Mouse (Mus musculus): ENCODE results near the gene Gm3336. TPM values are rescaled to one million over a fixed set of nuclear protein-coding genes. Genes with fewer than 3 reads are reported as not detected.

Gene Gm3336
- total RNA-seq, 2 experiments from 2014 or later, result not detected

GRCm38 (mm10) chr8:70695318-70696018 is 22.9 kb upstream of the Gm3336 start:
- DNase-seq (ENCODE audit: low spot score in 2 of 2), result no peak

DNA sequence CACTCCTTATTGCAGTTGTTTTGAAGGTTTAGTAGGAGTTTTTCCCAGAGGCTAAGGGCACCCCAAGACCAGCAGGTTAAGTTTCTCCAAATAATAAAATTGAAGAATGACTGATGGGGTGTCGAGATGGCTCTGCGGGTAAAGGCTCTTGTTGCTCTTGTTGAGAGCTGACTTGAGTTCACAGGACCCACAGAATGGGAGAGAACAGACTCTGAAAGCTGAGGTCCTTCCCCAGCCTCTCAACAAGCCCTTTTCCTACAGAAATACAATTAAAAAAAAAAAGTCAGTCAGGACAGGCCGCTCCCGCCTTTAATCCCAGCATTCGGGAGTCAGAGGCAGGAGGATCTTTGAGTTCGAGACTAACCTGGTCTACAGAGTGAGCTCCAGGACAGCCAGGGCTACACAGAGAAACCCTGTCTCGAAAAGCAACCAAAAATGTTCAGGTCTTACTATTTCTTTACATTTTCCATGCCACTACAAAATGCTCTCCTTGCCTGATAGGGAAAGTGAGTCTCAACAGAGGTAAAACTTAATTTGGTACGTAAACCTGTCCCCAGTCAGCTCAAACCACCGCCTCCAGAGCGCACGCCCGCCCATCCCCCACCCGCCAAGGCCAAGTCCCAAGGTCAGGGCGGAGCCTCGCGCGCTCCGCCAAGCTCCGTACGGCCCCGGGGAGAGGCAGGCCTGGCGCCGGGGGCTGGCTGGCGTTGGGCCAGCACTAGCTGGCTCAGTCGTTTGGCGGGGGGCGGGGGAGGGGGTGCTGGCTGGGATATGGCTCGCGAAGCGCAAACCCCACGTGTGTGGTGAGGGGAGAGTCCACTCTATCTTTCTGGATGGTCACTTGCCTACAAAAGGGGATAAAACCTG is 22.1 kb upstream of the Gm3336 start:
- DNase-seq (ENCODE audit: low spot score in 2 of 2), result no peak

GRCm38 (mm10) chr8:70696946-70697345 is 21.4 kb upstream of the Gm3336 start:
- no peak for DNase-seq (ENCODE audit: low spot score in 2 of 2)

DNA sequence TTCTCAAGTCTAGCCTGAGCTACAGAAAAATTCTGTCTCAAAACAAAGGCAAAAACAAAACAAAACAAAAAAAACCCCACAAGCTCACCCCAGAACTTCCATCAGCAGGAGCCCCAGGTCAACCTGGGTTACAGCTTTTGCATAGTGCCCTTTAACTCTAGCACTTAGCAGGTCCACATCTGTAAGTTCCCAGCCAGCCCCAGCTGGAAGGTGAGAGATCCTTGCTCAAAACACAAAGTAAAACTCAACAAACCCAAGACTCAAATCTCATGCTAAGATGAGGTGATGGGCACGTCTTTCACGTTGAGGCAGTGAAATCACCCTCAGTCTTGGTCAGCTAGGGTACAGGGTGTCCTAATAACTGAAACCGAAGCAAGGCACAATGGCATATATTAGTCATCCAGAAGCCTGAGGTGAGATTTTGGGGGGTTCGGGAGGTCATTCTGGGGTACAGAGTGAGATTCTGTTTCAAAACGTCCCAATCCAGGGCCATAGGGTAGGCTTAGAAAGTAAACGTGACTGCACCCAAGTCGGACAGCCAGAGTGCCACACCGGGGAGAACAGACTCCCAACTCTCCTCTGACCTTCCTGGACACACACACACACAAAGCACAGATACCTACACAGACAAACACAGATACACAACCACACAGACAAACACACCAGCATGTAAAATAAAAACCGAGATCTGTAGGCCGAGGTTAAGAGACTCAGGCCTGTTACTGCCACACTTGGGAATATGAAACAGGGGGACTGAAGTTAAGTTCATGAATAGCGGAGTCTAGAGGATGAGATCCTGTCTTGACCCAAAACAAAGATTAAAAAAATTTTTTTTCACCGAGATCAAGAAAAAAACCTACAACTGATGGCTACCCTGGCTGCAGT is 20.7 kb upstream of the Gm3336 start:
- DNase-seq (ENCODE audit: low spot score in 2 of 2), result no peak

DNA sequence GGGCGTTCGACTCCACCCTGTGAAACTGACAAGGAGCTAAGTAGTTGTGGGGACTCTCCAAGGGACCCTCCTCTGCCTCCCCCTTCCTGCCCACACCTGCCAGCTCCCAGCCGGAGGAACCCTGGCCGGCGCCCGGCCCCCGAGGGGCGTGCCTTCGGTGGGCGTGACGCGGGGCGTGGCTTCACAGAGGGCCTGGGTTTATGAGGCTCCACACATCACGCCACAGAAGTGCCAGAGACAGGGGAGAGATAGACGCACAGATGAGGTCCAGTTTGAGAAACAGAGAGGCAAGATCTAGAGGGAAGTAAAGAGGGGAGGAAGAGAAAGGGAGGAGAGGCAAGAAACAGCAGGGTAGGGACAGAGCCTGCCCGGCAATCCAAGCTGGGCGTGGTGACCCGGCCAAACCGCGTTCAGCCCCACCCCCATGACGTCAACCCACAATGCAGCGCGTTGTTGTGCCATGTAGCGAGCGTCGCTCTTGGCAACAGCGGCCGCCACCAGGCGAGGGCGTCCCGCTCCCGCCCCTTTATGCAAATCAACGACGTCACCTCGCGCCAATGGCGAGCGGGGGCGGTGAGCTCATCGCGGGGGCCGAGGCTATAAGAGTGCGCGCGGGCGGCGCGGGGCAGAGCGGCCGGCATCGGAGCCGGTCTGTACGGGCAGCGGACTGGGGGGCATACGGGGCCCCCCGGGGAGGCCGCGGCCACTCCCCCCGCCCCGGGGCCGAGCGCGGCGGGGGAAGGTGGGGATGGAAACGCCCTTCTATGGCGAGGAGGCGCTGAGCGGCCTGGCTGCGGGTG is 19.8 kb upstream of the Gm3336 start, which contains the start of gene Jund:
Gene Jund (plus strand): TSS at position 640 of the 800 bp plus-strand sequence.
- DNase-seq (ENCODE audit: low spot score in 2 of 2), result peak; percentile 98 to 99

GRCm38 (mm10) chr8:70699116-70699833 is 19.1 kb upstream of the Gm3336 start:
- DNase-seq (ENCODE audit: low spot score in 2 of 2), result peak in 1 of 2 experiments; percentile 67

DNA sequence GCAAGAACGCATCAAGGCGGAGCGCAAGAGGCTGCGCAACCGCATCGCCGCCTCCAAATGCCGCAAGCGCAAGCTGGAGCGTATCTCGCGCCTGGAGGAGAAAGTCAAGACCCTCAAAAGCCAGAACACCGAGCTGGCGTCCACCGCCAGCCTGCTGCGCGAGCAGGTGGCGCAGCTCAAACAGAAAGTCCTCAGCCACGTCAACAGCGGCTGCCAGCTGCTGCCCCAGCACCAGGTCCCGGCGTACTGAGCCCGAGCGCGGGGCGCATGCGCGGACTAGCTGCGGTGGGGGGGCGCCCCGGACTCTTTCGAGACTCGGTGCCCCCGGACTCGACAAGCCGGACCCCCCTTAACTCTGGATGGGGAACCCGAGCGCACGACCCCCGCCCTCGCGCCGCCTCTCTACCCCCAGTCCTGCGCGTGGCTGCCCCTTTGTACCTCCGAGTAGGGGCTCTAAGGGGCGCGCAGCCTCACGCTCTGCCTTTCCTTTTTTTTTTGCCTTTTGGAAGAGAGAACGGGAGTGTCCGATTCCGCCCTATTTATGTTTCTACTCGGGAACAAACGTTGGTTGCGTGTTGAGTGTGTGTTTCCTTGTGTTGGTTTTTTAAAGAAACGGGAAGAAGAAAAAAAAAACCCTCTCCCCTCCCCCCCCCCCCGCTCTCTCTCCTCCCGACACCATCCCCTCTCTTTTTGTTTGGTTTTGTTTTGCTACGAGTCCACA is 18.3 kb upstream of the Gm3336 start:
- peak; percentile 65 to 70 for DNase-seq (ENCODE audit: low spot score in 2 of 2)

- DNase-seq (ENCODE audit: low spot score in 2 of 2), result peak; percentile 77 to 88
These were observed 17.8 kb upstream of the Gm3336 start for GRCm38 (mm10) chr8:70700555-70700922.

- DNase-seq (ENCODE audit: low spot score in 2 of 2), result no peak
These were observed 17.0 kb upstream of the Gm3336 start for GRCm38 (mm10) chr8:70701048-70701981.

- DNase-seq (ENCODE audit: low spot score in 2 of 2), result no peak
These were observed 16.1 kb upstream of the Gm3336 start for GRCm38 (mm10) chr8:70701982-70702841.

GRCm38 (mm10) chr8:70702842-70703182 is 15.5 kb upstream of the Gm3336 start:
- no peak for DNase-seq (ENCODE audit: low spot score in 2 of 2)

DNA sequence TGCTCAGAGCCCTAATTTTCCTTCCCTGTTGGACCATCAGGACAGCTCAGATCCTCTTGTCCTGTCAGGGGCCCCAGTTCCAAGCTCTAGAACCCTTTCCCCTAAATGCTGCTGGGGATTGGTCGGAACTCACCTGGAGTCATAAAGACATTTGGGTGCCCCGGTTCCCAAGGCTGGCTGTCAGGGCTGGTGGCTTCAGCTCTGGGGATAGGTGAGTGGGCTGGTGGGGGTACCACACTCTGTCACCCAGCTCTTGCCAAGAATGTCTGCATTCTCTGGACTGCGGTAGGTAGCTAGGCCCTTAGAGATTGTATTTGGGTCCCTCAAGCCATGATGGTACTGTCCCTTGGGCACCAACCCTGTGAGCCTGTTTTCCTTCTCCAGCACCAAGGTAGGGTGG is 15.1 kb upstream of the Gm3336 start, which contains the start of gene Iqcn:
Gene Iqcn (plus strand): TSS at position 171 of the 400 bp plus-strand sequence.
- no peak for DNase-seq (ENCODE audit: low spot score in 2 of 2)

- no peak for DNase-seq (ENCODE audit: low spot score in 2 of 2)
These were observed 10.1 kb upstream of the Gm3336 start for GRCm38 (mm10) chr8:70708281-70708680.

DNA sequence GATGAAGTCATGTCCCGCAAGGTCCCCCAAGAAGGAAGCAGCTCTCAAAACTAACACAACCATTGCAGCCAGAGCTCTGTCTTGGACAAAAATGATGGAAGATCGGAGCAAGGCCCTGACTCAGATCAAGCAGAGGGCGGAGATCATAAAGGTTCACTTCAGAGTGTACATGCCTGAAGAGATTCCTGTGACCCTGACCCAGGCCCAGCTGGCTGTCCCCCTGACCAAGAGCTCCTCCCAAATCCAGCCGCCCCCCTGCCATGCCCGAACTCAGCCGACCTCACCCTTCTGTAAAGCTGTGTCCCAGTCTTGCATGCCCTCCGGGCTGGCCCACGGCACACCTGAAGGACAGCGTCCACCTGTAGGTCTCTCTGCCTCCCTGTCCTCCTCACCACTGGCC is 8.5 kb upstream of the Gm3336 start:
- no peak for DNase-seq (ENCODE audit: low spot score in 2 of 2)

- DNase-seq (ENCODE audit: low spot score in 2 of 2), result no peak
These were observed 8.0 kb upstream of the Gm3336 start for GRCm38 (mm10) chr8:70710296-70710695.

DNA sequence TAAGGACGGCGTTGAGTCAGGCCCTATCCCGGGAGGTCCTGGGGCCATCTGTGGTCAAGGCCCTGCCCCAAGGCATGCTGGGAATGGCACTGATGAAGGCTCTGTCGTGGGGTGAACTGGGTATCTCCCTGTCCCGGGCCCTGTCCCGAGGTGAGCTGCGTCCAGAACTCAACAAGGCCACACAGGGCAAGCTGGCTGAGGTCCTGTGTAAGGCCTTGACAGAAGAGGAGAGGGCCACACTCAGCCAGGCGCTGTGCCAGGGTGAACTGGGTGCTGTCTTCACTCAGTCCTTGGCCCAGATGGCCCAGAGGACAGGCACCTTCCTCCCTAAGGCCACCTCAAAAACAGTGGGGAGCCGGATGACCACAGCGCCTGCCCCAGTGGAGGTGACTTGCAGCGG is 7.3 kb upstream of the Gm3336 start:
- DNase-seq (ENCODE audit: low spot score in 2 of 2), result no peak

GRCm38 (mm10) chr8:70713991-70714390 is 4.4 kb upstream of the Gm3336 start:
- no peak for DNase-seq (ENCODE audit: low spot score in 2 of 2)
